Mouse (Mus musculus) brain, embryonic 14.5 days (tissue): ENCODE results near the gene Shisa2.

ENCODE experiments used
- CTCF ChIP-seq: fragments of 200-500 bp; IDR thresholded peaks from 2 replicates; pipeline ENCODE4 v1.5.1; 2012; ENCODE audit warnings: inconsistent platforms, mild to moderate bottlenecking, moderate library complexity, borderline replicate concordance; ENCODE audit not compliant: insufficient read depth, insufficient read length; ENCODE audit errors: extremely low read depth
- POLR2A ChIP-seq: fragments of 200-500 bp; IDR thresholded peaks from 2 replicates; pipeline ENCODE4 v1.6.1; 2012; ENCODE audit warnings: mild to moderate bottlenecking, inconsistent platforms, borderline replicate concordance; ENCODE audit not compliant: poor library complexity, insufficient read depth, insufficient read length, severe bottlenecking; ENCODE audit errors: extremely low read depth

- peak; percentile 64; the same call in 1 of the 2 replicates for TF ChIP-seq CTCF
- TF ChIP-seq POLR2A: no peak
Observed at GRCm38 (mm10) chr14:59605671-59606353, 19.3 kb upstream of the Shisa2 start.
